Mouse (Mus musculus) E14TG2a.4 (cell line): ENCODE data around the gene Eno1.
"Not testable (repeated sequence)": the region's sequence is repeated elsewhere in the genome, so short reads cannot be mapped to it uniquely, and the experiment has no call there.

ENCODE experiments used
- H3K27me3 ChIP-seq: 2 replicates; pipeline ENCODE4 v1.6.1; 2014; ENCODE audit warnings: low read length, control low read depth; ENCODE audit not compliant: insufficient read depth
- H3K36me3 ChIP-seq: 2 replicates; pipeline ENCODE4 v1.6.1; 2014; ENCODE audit warnings: low read length, control low read depth; ENCODE audit not compliant: insufficient read depth
- H3K4me1 ChIP-seq: replicated peaks from 2 replicates; pipeline ENCODE4 v1.6.1; 2014; ENCODE audit warnings: low read depth, low read length, control low read depth
- H3K4me3 ChIP-seq: replicated peaks from 2 replicates; pipeline ENCODE4 v1.5.1; 2014; ENCODE audit warnings: mild to moderate bottlenecking, low read length
- H3K9me3 ChIP-seq: 2 replicates; pipeline ENCODE4 v1.6.1; 2014; ENCODE audit warnings: low read length, control low read depth
- CTCF ChIP-seq: conservative IDR thresholded peaks from 2 replicates; pipeline ENCODE4 v1.5.1; 2014; ENCODE audit warnings: low read length
- NANOG ChIP-seq: IDR thresholded peaks from 2 replicates; pipeline ENCODE4 v1.6.1; 2014; ENCODE audit warnings: borderline replicate concordance, low read length, mixed read lengths
- POU5F1 ChIP-seq: IDR thresholded peaks from 2 replicates; pipeline ENCODE4 v1.6.1; 2014; ENCODE audit warnings: low read length, borderline replicate concordance

The Eno1 gene

DNA sequence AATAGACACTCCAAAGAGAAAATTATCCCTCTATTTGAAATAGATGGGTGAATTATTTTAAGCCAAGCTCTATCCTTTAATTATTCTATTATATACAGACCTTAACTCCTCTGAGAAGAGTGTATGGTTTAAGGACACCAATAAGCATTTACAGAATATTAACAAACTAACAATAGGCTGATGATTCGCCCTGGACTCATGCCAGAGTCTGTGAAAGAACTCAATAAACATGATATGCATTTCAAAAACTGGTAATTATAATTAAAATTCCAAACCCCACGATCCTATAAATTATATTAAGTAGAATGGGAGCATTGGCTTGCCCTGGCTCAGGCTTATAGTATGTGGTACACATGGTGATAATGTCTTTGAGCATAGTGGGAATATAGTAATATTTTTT, 43.5 kb downstream of the Eno1 start:
- no peaks in the 10 kb centered on the region for H3K9me3 ChIP-seq
- H3K36me3 ChIP-seq, result no peaks in the 10 kb centered on the region
- TF ChIP-seq POU5F1, result no peak
- no peak for TF ChIP-seq CTCF
- no peak for TF ChIP-seq NANOG
- H3K27me3 ChIP-seq, result no peaks in the 10 kb centered on the region
- peaks cover 35% of the 10 kb centered on the region for H3K4me1 ChIP-seq
- no peak overlapping the region for H3K4me3 ChIP-seq

DNA sequence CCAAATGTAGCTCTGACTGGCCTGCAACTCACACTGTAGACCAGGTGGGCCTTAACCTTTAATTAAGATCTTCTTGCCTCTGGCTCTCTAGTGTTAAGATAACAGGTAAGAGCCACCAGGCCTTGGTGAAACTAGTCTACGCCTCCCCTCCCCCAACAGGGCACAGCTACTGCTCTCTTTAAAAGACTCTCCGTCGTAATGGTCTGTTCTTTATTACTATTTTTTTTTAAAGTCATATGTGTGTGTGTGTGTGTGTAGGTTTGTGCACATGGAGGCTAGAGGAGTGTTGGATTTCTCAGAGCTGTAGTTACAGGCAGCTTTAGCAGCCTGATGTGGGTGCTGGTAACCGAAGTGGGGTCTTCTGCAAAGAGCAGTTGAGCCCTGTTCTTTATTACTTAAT, 43.9 kb downstream of the Eno1 start:
- TF ChIP-seq CTCF (no peak), NANOG (no peak), POU5F1 (no peak)
- no peaks in the 10 kb centered on the region for H3K36me3 ChIP-seq
- peaks cover 39% of the 10 kb centered on the region for H3K4me1 ChIP-seq
- H3K27me3 ChIP-seq, result no peaks in the 10 kb centered on the region
- peak overlapping the region; percentile 94 for H3K4me3 ChIP-seq
- H3K9me3 ChIP-seq, result no peaks in the 10 kb centered on the region

GRCm38 (mm10) chr4:150281018-150281761, 44.7 kb downstream of the Eno1 start, which contains the start of gene Rere:
TSS of gene Rere (plus strand) at chr4:150281646.
- Histone ChIP-seq H3K27me3 (no peaks in the 10 kb centered on the region), H3K36me3 (no peaks in the 10 kb centered on the region), H3K4me1 (peaks cover 46% of the 10 kb centered on the region), H3K4me3 (peak within 1 kb of the TSS; percentile 94), H3K9me3 (no peaks in the 10 kb centered on the region)
- TF ChIP-seq POU5F1 (no peak), NANOG (no peak), CTCF (no peak)

DNA sequence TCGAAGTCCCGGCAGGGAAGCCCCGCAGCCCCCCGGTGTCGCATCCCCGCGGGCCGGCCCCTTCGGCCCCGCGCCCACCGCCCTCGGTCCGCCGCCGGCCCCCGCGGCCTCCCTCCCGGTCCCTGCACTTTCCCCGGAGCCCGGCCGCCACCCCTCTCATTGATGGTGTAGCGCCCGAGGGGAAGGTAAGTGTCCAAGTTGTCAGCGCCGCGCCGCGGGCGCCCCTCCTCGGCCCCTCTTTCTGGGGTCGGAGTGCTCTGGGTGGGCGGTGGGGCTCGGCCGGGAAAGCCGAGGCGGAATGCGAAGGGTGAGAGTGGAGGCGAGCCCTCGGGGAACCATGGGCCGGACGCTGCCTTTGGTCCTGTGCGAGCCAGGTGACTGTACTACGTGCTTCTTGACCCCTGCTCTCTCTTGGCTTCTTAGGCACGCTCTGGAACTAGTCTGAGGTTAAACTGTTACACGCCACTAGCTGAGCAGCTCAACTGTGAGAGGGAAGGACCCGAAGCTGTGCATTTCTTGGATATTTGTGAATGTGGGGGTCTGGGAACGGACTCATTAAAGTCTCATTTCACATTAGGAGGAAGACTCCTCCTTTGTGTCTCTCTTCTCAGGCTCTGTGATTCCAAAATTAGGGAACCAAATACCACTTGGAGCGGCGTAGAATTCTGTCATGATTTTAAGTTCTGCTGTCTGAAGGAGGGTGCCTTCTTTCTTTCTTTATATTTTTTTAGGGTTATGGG, 45.5 kb downstream of the Eno1 start:
- no peaks in the 10 kb centered on the region for H3K9me3 ChIP-seq
- H3K27me3 ChIP-seq, result no peaks in the 10 kb centered on the region
- H3K4me3 ChIP-seq, result peak overlapping the region; percentile 94
- no peak for TF ChIP-seq POU5F1
- TF ChIP-seq CTCF, result no peak
- peaks cover 53% of the 10 kb centered on the region for H3K4me1 ChIP-seq
- H3K36me3 ChIP-seq, result no peaks in the 10 kb centered on the region

DNA sequence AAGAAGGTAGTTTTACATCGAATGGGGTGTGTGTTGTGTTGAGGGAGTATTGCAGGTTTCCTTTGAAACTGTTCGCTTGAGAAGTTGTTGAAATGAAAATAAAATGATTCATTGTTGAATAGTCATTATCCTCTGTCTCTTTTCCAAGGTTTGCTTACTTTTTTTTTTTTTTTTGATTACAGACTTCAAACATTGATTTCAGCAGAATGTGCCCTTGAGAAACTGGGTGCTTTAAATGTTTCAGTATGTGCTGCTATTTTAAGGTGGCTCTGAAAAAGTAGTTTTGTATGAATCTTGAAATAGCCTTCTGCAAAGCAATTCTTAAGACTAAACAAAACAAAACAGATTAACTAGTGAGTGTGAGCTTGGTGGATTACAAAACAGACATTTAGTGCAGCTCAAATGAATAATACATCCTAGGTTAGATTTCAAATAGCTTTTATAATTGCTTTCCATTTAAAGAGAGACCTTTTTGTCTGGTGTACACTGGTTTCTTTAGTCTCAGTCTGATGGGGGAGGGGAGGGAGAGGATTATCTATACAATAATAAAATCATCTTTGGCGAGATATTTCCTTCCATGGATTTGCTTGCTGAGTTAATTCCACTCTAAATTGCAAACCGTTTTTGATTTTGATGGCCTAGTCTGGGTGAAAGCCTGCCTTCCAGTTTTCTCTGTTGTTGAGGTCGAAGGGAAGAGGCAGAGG, 46.3 kb downstream of the Eno1 start:
- peaks cover 53% of the 10 kb centered on the region for H3K4me1 ChIP-seq
- H3K9me3 ChIP-seq, result no peaks in the 10 kb centered on the region
- H3K4me3 ChIP-seq, result peak overlapping the region; percentile 94
- no peak for TF ChIP-seq POU5F1
- TF ChIP-seq CTCF, result no peak
- no peak for TF ChIP-seq NANOG
- H3K36me3 ChIP-seq, result no peaks in the 10 kb centered on the region
- H3K27me3 ChIP-seq, result no peaks in the 10 kb centered on the region

DNA sequence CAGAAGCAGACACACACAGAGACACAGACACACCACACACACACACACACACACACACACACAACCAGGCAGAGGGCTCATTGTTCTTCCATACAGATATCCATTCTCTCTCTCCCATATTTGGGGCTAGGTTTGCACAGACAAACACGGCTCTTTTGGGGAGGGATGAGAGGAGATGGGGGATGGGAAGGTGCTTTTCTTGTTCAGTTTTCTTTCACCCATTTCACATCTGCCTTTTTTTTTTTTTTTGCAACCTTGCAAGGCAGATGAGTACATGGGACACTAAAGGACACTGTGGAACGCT, 46.8 kb downstream of the Eno1 start:
- Histone ChIP-seq H3K27me3 (no peaks in the 10 kb centered on the region), H3K4me1 (peaks cover 53% of the 10 kb centered on the region), H3K36me3 (no peaks in the 10 kb centered on the region), H3K9me3 (no peaks in the 10 kb centered on the region), H3K4me3 (peak overlapping the region; percentile 94)
- TF ChIP-seq CTCF, result no peak
- TF ChIP-seq NANOG, result no peak
- TF ChIP-seq POU5F1, result no peak

- Histone ChIP-seq H3K4me1 (peaks cover 53% of the 10 kb centered on the region), H3K4me3 (peak overlapping the region; percentile 94), H3K36me3 (no peaks in the 10 kb centered on the region), H3K9me3 (no peaks in the 10 kb centered on the region), H3K27me3 (no peaks in the 10 kb centered on the region)
- TF ChIP-seq POU5F1 (no peak), NANOG (peak; percentile 23; the same call in 1 of the 2 replicates), CTCF (0 out of 2 replicates have a peak, but pooled peaks have one; percentile 6)
Observed at GRCm38 (mm10) chr4:150283993-150284392, 47.5 kb downstream of the Eno1 start.

GRCm38 (mm10) chr4:150286980-150287379, 50.5 kb downstream of the Eno1 start:
- Histone ChIP-seq H3K4me1 (peaks cover 59% of the 10 kb centered on the region), H3K9me3 (no peaks in the 10 kb centered on the region), H3K27me3 (no peaks in the 10 kb centered on the region), H3K36me3 (peaks cover 9% of the 10 kb centered on the region; the same call in 1 of the 2 replicates), H3K4me3 (no peak overlapping the region)
- TF ChIP-seq POU5F1 (no peak), NANOG (no peak), CTCF (no peak)

DNA sequence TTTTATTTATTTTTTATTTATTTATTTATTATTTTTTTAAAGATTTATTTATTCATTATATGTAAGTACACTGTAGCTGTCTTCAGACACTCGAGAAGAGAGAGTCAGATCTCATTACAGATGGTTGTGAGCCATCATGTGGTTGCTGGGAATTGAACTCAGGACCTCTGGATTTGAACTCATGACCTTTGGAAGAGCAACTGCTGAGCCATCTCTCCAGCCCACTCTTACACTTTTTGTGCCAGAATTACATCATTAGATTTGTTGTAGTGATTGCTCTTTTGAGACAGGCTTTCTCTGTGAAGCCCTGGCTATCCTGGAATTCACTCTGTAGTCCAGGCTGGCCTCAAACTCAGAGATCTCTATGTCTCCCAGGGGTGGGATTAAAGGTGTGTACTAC, 50.9 kb downstream of the Eno1 start:
- not testable (repeated sequence) for H3K9me3 ChIP-seq, H3K27me3 ChIP-seq, H3K36me3 ChIP-seq, H3K4me3 ChIP-seq
- H3K4me1 ChIP-seq, result peaks cover 59% of the 10 kb centered on the region
